Mouse (Mus musculus) cerebellum, adult 2 months (tissue): ENCODE measurements around the gene Fam222b.

Source experiments
- CTCF ChIP-seq: fragments of 200-500 bp; IDR thresholded peaks from 2 replicates; pipeline ENCODE4 v1.5.1; 2011; ENCODE audit warnings: low read depth, mild to moderate bottlenecking, control low read depth, low read length, moderate library complexity, borderline replicate concordance; ENCODE audit not compliant: insufficient read depth
- POLR2A ChIP-seq: fragments of 200-500 bp; IDR thresholded peaks from 2 replicates; pipeline ENCODE4 v1.6.1; 2011; ENCODE audit warnings: low read length, control low read depth, borderline replicate concordance; ENCODE audit not compliant: insufficient read depth

DNA sequence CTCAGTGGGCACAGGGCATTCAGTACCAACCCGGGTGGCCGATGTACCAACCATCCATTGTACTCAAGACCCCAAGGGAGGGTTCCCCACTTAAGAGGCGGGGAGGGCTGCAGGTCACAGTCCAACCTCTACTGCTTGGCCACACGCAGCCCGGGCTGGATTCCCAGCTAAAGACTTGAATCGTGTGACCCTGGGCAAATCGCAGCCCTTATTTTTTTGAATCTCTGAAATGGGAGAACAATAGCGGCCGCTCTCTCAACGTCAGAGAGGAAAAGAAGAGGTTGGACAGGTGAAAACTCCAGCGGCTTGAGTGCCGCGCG is 70.1 kb downstream of the Fam222b start:
- TF ChIP-seq POLR2A = no peak
- TF ChIP-seq CTCF = no peak
